Mouse (Mus musculus) ovary, adult 18-20 months (tissue): ENCODE data around the gene Flad1.

ENCODE experiments used
- DNase-seq: peaks from one replicate; pipeline ENCODE4 v3.0.0; 2022; ENCODE audit warnings: low spot score, mixed read lengths

Gene Flad1

DNA sequence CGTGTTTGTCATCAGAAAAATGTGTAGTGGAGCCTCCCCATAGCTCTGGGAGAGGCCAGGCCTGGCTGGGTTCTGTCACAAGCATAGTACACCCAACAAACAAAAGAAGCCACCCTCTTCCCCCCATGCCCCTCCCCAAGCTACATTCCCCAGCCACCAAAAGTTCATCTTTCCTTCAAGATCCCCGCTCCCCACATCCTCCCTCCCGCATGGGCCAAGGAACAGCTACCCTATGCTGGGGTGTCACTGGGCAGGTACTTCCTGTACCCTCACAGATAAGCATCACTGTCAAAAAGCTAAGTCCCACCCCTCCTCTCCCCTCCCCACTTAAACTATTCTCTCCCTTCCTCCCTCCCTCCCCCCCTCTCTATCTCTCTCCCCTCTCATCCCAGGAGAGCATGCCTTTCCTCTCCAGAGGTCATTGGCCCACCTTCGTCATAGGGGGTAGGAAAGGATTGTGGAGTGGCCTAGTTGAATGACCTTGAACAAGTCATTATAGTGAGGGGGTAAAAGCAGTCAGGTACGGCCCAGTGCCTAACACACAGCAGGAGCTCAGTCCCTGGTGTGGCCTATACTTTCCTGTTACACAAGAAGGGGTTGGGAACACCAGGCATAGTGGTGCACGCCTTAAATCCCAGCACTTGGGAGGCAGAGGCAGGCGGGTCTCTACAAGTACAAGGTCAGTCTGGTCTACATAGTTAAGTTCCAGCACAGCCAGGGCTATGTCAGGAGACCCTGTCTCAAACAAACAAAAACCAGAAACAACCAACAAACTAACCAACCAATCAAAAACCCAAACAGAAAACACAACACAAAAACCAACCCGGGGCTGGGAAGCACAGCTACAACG is 29.4 kb downstream of the Flad1 start:
- no peak for DNase-seq

DNA sequence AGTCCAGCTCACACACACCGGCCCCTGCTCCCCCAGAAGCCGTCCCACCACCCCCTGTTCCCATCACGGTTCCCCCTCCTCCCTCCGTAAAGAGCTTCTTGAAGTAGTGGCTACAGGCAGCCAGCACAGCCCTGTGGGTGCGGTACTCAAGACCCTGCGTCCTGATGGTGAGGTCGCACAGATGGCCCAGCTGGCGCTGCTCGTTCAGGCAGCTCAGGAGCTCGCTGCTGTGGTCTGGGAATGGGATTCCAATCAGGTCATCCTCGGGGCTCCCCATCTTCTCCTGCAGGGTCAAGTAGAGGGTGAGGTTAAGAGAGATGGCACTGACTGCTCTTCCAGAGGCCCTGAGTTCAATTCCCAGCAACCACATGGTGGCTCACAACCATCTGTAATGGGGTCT is 30.4 kb downstream of the Flad1 start:
- no peak for DNase-seq

DNA sequence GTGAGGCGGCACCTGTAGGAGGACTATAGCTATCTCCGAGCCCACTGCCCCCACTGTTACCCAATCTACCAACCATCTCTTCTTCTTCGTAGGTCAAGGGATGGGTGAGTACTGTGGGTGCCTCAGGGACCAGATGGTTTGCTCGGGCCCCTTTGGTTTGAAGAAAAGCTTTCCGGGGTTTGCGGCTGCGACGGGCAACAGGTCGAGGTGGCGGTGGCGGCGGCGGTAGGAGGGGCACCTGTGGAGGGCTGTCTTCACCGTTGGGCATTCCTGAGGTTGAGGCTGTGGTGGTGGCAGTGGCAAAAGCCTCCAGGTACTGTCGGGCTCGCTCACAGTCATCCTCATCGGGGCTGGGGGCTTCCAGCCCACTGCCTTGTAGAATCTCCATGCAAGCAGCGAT is 31.0 kb downstream of the Flad1 start:
- no peak for DNase-seq

DNA sequence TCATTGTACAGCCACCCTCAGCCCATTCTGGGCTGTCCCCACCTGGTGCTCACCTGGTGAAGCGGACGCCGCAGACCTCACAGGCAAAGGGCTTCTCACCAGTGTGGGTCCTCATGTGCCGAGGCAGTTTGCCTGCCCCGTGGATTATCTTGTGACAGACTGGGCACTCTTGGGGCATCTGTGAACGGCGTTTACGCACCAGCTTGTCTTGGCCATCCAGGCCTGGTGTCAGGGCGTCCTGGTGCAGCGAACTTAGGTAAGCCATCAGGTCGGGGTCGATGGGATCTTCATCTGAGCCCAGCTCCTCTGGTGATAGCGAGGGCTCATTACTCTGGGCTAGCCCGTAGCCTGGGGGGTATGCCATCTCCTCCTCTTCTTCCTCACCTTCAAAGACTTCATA is 31.4 kb downstream of the Flad1 start:
- no peak for DNase-seq

DNA sequence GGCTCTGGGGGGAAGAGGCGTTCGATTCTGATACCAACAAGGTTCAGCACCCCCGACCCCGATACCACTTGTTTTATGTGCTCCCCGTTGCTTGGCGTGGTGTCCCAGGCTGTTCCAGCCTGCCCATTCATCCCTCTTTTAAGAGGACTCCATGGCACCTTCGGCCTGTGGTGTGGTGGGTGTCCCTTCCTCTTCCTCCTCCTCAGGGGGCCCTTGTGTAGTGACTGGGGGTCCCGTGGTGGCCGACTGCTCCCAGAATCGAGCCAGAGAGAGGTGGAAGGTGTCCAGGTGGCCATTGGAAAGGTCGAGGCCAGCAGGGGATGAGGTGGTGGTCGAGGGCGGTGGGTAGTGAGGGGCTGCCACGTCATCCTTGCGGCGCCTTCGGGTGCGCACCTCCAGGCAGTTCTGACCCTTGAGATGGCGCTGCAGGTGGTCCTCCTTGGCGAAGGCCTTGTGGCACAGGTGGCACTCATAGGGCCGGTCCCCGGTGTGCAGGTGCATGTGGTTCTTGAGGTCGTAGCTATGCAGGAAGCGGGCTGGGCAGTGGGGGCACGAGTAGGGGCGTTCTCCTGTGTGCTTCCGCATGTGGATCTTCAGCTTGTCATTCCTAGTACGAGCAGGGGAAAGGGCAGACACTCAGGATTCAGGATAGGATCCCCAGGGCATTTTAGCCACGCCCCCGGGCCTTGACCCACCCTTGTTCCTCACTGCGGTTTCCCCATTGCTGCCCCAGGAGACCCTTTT is 32.1 kb downstream of the Flad1 start:
- DNase-seq = no peak

DNA sequence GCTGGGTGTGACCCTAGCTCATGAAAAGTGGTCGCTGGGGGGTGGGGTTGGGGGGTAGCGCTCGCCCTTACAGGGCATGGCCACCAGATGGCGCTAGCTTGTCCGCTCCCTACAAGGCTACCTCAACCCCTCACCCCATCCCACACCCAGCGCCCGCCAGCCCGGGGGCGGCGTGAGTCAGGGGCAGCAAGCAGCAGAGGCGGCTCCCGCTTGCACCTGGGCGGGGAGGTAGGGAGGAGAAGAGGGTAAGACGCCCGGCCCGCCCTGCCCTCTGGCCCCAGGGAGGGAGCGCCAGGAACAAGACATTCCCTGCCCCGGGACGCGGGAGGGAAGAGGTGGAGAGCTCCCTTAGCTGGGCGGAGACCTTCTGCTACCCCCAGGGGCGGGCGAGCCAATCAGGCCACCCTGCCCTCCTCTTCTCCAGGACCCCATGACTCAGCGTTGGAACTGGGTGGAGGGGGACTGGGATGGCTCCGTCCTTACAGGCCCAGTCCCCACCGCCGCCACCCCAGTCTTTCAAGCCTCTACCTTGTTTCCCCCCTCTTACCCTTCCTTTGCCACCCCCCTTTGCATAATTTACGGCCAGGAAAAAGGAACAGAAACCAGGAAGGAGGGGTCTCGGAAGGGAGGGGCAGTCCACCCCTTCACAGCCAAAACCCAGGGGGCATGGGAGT is 33.1 kb downstream of the Flad1 start:
- peak; percentile 72 for DNase-seq

DNA sequence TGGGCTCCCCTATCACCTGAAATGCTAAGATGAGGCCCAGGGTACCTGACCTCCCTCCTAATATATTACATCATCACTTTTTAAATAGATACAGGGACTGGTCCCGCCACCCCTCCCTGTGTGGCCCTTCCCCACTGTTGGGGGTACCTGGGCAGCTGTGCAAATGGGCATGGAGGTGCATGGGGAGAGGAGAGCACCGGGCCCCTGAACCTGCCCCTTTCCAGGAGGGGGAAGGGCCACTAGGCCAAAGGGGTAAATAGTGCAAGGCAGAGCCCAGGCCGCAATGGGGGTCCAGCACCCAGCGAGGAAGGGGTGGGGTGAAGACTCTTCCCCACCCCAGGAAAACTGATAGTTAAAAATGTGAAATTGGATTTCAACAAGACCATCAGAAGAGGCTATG is 33.8 kb downstream of the Flad1 start:
- no peak for DNase-seq

DNA sequence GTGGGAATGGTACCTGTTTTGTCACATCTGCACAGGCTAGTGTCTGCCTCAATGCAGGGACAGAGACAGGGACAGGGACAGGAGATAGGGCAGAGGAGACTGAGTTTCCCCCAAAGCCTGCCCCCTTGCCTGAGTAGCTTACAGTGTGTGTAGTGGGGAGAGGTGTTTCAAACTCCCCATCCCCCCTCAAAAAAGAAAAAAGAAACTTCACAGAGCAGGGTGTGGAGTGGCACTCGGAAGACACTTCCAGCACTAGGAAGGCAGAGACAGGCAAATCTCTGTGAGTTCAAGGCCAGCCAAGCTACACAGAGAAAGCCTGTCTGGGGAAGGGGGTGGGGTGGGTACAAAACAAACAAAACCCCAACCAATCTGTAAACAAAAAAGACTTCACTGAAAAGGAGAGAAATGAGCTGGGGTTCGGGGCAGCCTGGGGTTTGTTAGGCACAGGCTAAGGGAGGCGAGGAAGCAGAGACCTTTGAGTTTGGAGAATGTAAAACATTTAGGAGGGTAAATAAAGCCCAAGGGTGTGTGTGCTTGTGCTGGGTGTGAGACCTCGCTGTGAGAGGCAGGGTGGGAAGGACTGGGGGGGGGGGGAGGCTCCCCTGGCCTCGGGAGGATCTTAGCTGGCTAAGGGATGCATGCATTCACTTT is 38.0 kb downstream of the Flad1 start:
- DNase-seq = no peak

DNA sequence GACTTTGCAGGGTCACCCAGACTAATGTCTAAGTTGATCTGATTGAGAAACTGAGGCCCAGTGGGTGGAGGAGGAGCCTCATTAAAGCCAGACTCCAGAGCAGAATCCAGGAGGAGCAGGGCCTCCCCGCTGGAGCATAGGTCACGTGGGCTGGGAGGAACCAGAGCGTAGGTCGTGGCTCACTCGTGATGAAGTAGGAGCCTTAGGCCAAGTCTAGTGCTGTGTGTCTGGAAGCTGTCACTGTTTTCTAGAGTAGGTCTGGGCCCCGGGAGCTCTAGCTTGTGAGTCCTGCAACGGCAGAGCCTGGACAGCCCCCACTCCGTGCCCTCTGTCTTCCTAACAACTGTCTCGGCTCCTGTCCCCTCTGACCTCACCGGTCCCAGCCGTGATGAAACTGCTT is 44.3 kb downstream of the Flad1 start:
- DNase-seq = no peak

DNA sequence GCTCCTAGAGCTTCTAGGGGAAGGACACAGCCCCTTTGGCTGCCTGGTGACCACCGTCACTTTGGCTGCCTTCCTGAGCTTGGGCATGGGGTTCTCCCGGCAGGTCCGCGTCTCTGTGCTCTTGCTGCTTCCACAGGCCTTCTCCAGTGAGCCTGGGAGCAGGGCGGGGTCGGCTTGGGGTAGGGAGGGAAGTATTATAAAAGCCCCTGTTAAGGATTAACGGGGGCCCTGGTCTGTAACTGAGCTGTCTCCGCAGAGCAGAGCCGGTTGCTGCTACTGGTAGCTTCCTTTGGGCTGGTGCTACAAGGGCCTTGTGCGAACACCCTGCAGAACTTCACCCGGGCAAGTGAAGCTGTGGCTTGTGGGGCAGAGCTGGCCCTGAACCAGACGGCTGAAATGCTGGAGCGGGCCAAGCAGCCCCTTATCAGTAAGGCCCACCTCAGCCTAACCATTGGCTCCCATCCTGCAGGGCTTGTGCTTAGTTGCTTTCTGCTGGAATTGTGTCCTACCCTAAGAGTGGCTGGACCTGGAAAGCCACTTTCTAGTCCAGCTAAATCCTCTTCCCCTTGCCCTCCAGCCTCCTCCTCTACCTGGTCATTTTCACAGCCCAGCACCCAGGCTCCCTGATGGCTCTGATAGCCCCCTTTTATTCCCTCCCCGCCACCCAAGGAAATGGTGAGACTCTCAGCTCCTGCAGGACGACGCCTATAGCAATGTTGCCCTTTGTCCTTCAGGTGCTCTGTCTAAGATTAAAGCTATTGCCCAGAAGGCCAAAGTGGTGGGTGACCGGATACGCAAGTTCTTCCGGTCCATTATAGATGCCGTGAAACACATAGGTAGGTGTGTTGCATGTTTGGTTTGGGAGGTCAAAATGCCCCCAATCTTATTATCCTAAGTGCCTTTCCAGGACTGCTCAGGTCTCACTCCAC is 45.9 kb downstream of the Flad1 start:
- no peak for DNase-seq

DNA sequence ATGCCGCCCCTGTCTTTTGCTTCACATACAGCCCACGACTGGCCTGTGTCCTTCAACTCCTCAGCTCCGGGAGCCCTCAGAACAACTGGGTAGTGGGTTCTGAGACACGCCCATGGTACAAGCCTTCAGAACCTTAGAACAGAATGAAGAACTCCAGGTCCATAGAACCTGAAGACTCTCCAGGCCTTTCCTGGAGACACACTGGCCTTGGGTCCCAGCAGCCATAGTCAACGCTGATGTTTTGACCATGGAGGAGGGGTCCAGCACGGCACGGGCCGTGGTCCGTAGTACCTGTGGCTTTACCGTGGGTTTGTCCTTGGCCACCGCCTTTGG is 46.6 kb downstream of the Flad1 start, which contains the start of gene Dcst1:
Gene Dcst1, minus strand, starts transcription at position 101 of the 333 bp plus-strand sequence.
- no peak for DNase-seq

DNA sequence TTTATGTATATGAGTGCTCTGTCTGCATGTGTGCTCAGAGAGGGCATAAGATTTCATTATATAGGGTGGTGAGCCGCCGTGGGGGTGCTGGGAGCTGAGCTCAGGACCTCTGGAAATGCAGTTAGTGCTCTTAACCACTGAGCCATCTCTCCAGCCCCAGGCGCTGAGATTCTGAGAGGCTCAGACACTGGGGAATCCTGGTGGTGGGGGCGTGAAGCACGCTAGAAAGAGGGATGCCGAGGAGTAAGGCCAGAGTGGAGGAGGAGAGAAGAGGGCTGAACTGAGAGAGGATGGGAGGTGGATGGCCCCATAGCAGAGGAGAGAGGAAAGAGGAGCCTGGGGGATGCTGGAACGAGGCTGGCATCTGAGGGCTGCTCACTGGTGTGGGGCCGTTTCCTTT is 47.0 kb downstream of the Flad1 start:
- no peak for DNase-seq

DNA sequence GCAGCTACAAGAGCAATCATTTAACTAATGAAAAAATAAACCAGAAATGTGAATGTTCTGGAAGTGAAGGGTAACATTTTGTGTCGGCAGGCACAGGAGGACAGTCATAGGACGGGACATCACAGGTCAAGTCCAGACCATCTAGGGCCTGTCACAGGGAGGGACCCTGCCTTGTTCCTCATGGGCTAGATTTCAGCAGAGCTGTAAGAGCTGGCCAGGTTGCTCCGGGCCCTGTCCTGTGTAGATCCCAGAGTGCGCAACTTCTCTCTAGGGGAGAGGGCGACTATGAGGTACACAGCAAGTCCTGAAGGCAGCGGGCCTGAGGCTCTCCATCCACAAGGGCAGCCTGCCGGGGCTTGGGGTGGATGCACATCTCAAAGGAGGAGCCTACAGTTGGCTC is 50.0 kb downstream of the Flad1 start, which contains the start of gene Dcst2:
Gene Dcst2, plus strand, starts transcription at position 301 of the 400 bp plus-strand sequence.
- no peak for DNase-seq

DNA sequence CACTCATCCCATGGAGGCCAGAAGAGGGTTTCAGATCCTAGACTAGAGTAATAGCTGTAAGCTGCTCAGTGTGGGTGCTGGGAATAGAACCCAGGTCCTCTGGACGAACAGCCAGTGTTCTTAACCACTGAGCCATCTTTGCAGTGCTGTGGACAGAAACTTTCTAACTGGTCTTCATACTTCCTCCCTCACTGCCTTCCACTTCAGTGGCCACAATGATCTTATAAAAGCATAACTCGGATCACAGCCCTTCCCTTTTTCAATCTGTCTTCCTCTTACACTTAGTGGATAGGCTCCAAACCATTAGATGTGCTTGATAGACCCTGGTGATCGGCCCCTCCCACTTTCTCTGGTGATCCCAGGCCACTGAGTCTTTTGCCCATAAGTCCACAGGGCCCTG is 51.4 kb downstream of the Flad1 start:
- no peak for DNase-seq

DNA sequence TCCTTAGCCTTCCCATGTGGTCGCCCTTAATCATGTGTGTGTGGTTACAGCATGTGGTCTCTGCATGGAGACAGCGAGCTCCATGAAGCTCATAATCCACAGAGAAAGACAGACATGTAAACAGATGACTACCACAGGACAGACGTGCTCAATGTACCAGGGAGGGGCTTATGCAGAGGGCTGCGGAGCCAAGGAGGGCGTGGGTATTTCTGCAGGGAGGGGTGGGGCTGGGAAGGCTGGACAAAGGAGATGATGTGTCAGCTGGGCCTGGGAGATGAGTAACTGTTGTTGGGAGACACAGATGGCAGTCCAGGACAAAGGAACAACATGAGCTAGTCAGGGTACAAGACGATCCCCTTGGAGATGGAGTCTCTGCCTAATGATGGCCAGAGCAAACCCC is 52.0 kb downstream of the Flad1 start:
- no peak for DNase-seq

DNA sequence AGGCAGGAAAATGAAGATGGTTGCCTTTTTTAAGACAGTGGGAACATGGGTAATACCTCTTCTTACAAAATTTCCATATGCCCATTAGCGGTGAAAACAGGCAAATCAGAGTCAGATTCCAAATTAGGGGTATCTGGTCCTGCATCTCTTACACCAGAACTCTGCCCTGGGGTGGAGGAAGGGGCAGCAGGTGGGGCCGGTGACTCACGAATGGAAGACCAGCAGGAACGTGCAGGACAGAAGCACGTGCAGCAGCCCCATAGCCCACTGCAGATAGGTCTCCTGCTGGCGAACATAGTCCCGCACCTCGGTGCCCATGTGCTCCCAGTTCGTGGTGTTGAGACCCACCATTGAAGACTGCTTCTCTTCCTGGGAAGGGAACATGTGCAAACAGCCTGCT is 55.6 kb downstream of the Flad1 start:
- no peak for DNase-seq

DNA sequence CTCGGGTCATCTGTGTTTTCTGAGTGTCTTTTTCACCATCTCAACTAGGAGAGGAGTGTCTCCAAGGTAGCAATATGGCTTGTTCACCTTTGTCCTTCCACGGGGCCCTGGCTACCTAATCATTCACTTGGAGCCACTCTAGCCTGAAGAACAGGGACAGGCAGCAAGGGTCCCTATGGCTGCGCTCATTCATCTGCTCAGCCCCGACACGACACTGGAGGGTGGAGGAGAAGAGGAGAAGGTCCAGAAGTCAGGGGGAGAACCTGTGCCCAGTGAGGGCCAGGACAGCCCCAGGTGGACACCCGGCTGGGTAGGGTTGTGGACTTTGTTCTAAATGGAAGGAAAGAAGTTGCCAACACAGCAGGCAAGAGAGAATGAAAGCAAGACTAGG is 56.2 kb downstream of the Flad1 start:
- DNase-seq = no peak

DNA sequence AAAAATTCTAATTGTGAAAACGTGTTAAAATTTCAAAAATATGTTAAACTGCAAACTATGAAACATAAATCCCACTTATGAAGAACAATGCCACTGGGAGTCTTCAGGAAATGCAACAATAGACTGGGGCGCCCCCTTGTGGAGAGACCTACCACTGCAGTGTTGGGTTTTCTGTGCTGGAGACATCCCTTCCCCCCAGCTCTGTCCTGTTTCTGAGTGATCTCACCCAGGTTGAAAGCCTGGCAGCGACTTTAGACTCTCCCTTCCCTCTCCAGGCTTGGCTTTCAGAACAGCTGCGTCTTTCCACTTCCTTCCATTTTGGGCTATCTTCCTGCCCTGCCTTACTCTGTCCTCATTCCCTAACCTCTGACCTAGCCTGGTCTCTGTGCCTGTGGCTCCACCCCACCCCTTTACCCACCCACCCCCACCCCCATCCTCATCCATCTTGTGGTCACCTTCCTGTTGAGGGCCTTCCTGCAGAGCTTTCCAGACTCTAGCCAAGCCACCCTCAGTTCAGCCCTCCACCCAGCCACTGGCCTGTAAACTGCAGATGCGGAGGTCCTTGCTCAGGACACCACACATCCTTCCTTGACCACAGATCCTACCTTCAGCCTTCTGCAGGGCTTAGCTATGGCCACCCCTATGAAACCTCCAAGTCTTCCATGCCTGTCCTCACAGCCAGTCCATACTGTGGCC is 56.7 kb downstream of the Flad1 start:
- DNase-seq = peak; percentile 47

DNA sequence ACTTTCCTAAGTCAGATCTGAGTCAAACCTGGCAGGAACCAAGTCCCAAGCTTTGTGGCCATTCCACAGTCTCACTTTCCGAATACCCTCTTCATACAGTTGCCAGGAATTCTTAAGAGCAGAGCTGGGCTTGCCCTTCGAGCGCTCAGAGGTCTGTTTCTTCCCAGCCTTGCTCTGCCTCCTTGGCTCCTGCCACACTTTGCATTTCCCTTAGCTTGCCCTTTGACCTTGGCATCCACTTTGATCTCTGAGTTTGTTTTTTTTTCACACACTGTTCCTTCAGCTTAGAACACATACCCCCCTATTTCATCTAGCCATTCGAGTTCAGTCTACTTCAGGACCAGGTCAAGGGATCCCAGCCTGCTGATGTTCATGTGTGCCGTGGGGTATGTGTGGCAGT is 60.4 kb downstream of the Flad1 start:
- no peak for DNase-seq
